Mouse (Mus musculus): ENCODE measurements at regions not wholly inside any gene's neighbourhood (a gene's known extent, or its start where the extent isn't known, plus 50 kb on each side); places are given as distances from the start of the nearest gene placed in this dataset.

GRCm38 (mm10) chr1:152164843-152165489 lies 75.0 kb upstream of the 1700025G04Rik start:
- DNase-seq, result no peak

GRCm38 (mm10) chr1:152164212-152164611 lies 74.3 kb upstream of the 1700025G04Rik start:
- DNase-seq, result peak; percentile 52

- DNase-seq, result no peak
Measured at GRCm38 (mm10) chr1:152152474-152152873, 62.5 kb upstream of the 1700025G04Rik start.

GRCm38 (mm10) chr1:152148731-152149130 lies 58.8 kb upstream of the 1700025G04Rik start:
- DNase-seq, result no peak

GRCm38 (mm10) chr1:152140175-152140574 lies 50.2 kb upstream of the 1700025G04Rik start:
- DNase-seq, result no peak
